Mouse (Mus musculus): Measurements from ENCODE around the gene Mob3b. TPM values are rescaled to one million over a fixed set of nuclear protein-coding genes. Genes with fewer than 3 reads are reported as not detected.

The Mob3b gene
- polyA plus RNA-seq, 1 experiment: 2.2 TPM

DNA sequence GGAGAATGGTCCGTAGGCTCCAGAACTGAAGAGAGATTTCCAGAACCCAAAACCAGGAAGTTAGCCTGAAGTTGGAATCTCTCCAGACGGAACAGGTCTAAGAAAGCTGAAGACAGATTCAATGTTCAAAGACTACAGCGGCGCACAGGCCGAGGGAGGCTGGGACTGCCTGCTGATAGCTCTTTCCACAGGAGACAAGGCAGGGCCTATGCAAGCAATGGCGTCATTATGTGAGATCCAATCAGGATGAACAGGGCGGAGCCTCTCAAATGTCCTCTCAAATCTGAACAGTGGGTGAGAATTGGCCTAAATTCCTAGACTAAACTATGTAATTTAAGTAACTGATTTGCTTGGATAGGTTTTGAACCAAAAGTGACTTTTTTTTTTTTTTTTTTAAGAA, 160.7 kb downstream of the Mob3b start:
- no peak overlapping the region for H3K4me3 ChIP-seq (replicated peaks; ENCODE audit: control insufficient read depth, low read depth, low read length)
- H3K4me1 ChIP-seq (ENCODE audit: control insufficient read depth, insufficient read depth, low read length): no peaks in the 10 kb centered on the region
- WGBS: 91% methylated on average over 7 of the region's 7 CpGs
- no peak overlapping the region for H3K27ac ChIP-seq (ENCODE audit: control insufficient read depth, insufficient read depth, low read depth, low read length, poor library complexity)
- TF ChIP-seq POLR2A (IDR thresholded peaks at IDR 0.05; ENCODE audit: borderline replicate concordance, control insufficient read depth, low read depth, low read length) (no peak), CTCF (IDR thresholded peaks at IDR 0.05; ENCODE audit: control insufficient read depth, insufficient read depth, low read length) (no peak)

GRCm38 (mm10) chr4:34993639-34993975, 163.7 kb downstream of the Mob3b start:
- Histone ChIP-seq H3K4me1 (ENCODE audit: control insufficient read depth, insufficient read depth, low read length) (no peaks in the 10 kb centered on the region), H3K27ac (ENCODE audit: control insufficient read depth, insufficient read depth, low read depth, low read length, poor library complexity) (no peak overlapping the region), H3K4me3 (replicated peaks; ENCODE audit: control insufficient read depth, low read depth, low read length) (no peak overlapping the region)
- TF ChIP-seq CTCF (IDR thresholded peaks at IDR 0.05; ENCODE audit: control insufficient read depth, insufficient read depth, low read length) (no peak), POLR2A (IDR thresholded peaks at IDR 0.05; ENCODE audit: borderline replicate concordance, control insufficient read depth, low read depth, low read length) (no peak)
- WGBS: 78% methylated on average over 6 of the region's 6 CpGs

DNA sequence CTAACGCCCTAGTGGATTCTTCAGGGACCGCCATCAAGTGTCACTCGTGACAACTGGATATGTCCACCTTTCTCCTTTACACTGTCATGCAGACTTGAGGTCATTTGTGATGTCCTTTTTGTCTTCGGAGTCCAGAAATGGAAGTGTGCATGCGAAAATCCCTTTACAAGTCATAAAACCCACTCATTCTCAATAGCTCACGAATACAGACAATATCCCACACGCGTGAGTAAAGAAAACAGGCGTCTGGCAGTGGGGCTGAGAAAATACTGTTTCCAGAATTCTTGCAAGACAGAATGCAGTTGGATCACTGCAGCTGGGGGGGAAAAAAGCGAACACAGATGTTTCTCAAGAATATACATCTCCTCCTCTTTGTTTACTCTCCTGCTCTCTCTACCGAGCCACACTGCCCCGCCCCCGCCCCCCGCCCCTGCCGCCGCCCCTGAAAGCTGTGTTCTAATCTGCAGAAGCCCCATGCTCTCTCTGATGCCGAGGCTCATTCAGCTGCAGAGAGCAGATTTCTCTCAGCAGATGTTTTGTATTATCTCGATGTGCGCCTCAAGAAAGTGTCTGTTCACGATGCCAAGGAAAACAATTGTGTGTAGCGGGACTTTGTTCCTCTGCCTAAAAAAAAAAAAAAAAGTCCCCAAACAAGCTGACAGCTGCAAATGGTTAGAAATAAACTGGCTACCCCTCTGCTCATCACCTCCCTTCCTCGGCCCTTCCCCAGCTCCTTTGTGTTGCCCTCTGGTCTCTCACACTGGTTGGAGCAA, 164.2 kb downstream of the Mob3b start:
- Histone ChIP-seq H3K4me3 (replicated peaks; ENCODE audit: control insufficient read depth, low read depth, low read length) (no peak overlapping the region), H3K4me1 (ENCODE audit: control insufficient read depth, insufficient read depth, low read length) (no peaks in the 10 kb centered on the region), H3K27ac (ENCODE audit: control insufficient read depth, insufficient read depth, low read depth, low read length, poor library complexity) (no peak overlapping the region)
- no peak for TF ChIP-seq CTCF (IDR thresholded peaks at IDR 0.05; ENCODE audit: control insufficient read depth, insufficient read depth, low read length)
- no peak for TF ChIP-seq POLR2A (IDR thresholded peaks at IDR 0.05; ENCODE audit: borderline replicate concordance, control insufficient read depth, low read depth, low read length)
- 74% methylated on average over 22 of the region's 22 CpGs for WGBS

DNA sequence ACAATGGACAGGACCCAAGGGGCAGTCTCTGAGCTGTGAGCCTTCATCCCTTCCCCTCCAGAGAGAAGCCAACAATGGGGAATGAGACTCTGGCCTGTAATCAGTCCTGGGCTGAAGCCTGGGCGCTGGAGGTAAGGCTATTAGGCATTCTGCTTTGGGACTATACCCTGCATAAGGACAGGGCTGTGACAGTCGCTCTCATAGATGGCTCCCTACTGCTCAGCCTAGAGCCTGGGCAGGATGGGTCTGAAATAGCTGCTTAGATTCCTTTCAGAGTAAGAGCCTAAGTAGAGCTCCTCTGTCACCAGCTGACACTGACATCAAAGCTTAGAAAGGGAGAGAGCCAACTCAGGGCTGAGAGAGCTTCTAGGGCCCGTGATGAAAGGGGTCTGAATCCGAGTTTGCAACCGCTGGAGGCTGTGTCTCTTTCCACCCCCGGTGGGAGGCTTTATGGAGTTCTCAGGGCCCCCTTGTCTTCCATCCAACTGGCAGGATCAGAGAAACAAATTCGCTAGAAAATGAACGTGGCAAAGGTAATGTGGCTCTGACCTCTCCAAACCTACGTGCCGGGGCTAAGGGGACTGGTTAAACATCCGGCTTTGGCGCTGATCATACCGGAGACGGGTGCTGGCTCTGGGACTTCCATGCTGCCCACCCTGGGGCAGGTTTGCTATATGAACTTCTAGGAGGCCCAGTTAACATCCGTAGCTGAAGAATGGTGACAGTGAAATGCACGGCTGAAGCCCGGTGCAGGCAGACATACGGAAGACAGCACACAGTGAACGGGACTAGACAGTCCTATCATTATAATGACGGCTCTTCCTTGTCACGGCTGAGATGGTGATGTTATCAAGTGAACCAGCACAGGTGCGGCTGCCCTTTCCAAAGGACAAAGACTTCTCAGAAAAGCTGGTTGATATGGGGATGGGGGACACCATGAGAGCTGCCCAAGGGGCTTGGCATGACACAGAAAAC, 165.1 kb downstream of the Mob3b start:
- no peak overlapping the region for H3K27ac ChIP-seq (ENCODE audit: control insufficient read depth, insufficient read depth, low read depth, low read length, poor library complexity)
- TF ChIP-seq CTCF (IDR thresholded peaks at IDR 0.05; ENCODE audit: control insufficient read depth, insufficient read depth, low read length) (no peak), POLR2A (IDR thresholded peaks at IDR 0.05; ENCODE audit: borderline replicate concordance, control insufficient read depth, low read depth, low read length) (no peak)
- no peak overlapping the region for H3K4me3 ChIP-seq (replicated peaks; ENCODE audit: control insufficient read depth, low read depth, low read length)
- H3K4me1 ChIP-seq (ENCODE audit: control insufficient read depth, insufficient read depth, low read length): no peaks in the 10 kb centered on the region
- 86% methylated on average over 22 of the region's 22 CpGs for WGBS

DNA sequence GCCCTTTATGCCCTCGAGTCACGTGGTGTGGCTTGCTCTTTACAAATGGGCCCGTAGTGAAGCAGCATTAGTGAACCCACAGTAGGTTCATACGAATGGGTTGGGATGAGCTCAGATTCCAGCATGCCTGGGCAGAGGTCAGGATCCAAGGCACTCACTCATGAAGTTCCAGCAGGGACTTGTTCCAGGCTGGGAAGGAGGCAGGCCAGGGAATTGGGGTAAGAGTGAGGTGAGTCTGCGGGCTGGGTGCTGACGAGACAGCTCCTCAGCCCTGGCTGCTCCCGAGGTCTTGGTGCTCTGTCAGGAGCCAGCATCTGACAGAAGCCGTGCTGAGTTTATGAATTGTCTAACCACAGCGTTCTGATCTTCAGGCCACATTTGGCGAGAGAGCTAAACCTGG, 166.2 kb downstream of the Mob3b start:
- Histone ChIP-seq H3K4me3 (replicated peaks; ENCODE audit: control insufficient read depth, low read depth, low read length) (no peak overlapping the region), H3K4me1 (ENCODE audit: control insufficient read depth, insufficient read depth, low read length) (no peaks in the 10 kb centered on the region), H3K27ac (ENCODE audit: control insufficient read depth, insufficient read depth, low read depth, low read length, poor library complexity) (no peak overlapping the region)
- 71% methylated on average over 10 of the region's 10 CpGs for WGBS
- TF ChIP-seq POLR2A (IDR thresholded peaks at IDR 0.05; ENCODE audit: borderline replicate concordance, control insufficient read depth, low read depth, low read length) (no peak), CTCF (IDR thresholded peaks at IDR 0.05; ENCODE audit: control insufficient read depth, insufficient read depth, low read length) (no peak)

GRCm38 (mm10) chr4:34990659-34991058, 166.6 kb downstream of the Mob3b start:
- Histone ChIP-seq H3K4me1 (ENCODE audit: control insufficient read depth, insufficient read depth, low read length) (no peaks in the 10 kb centered on the region), H3K4me3 (replicated peaks; ENCODE audit: control insufficient read depth, low read depth, low read length) (no peak overlapping the region), H3K27ac (ENCODE audit: control insufficient read depth, insufficient read depth, low read depth, low read length, poor library complexity) (no peak overlapping the region)
- TF ChIP-seq POLR2A (IDR thresholded peaks at IDR 0.05; ENCODE audit: borderline replicate concordance, control insufficient read depth, low read depth, low read length) (no peak), CTCF (IDR thresholded peaks at IDR 0.05; ENCODE audit: control insufficient read depth, insufficient read depth, low read length) (no peak)
- 90% methylated on average over 9 of the region's 9 CpGs for WGBS

DNA sequence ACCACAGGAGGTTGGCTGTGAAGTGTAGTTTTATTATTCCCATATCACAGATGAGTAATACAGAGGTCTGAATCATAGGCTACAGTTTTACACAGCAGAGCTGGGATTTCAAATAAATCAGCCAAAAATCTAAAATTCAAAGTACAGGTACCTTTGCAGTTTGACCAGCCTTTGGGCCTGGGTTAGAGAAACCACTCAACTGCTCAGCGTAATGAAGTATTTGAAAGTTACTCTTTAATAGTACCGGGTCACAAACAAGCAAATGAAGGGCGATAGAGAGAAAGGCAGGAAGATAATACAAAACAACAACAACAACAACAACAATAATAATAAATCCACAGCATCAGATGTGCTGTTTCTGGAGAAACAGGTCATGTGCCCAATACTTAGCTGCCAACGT, 169.7 kb downstream of the Mob3b start:
- H3K4me3 ChIP-seq (replicated peaks; ENCODE audit: control insufficient read depth, low read depth, low read length): no peak overlapping the region
- TF ChIP-seq CTCF (IDR thresholded peaks at IDR 0.05; ENCODE audit: control insufficient read depth, insufficient read depth, low read length): no peak
- H3K4me1 ChIP-seq (ENCODE audit: control insufficient read depth, insufficient read depth, low read length): no peaks in the 10 kb centered on the region
- 75% methylated on average over 4 of the region's 4 CpGs for WGBS
- no peak overlapping the region for H3K27ac ChIP-seq (ENCODE audit: control insufficient read depth, insufficient read depth, low read depth, low read length, poor library complexity)

GRCm38 (mm10) chr4:34987109-34987508, 170.2 kb downstream of the Mob3b start:
- H3K4me1 ChIP-seq (ENCODE audit: control insufficient read depth, insufficient read depth, low read length): no peaks in the 10 kb centered on the region
- no peak overlapping the region for H3K27ac ChIP-seq (ENCODE audit: control insufficient read depth, insufficient read depth, low read depth, low read length, poor library complexity)
- H3K4me3 ChIP-seq (replicated peaks; ENCODE audit: control insufficient read depth, low read depth, low read length): no peak overlapping the region
- no peak for TF ChIP-seq CTCF (IDR thresholded peaks at IDR 0.05; ENCODE audit: control insufficient read depth, insufficient read depth, low read length)
- no peak for TF ChIP-seq POLR2A (IDR thresholded peaks at IDR 0.05; ENCODE audit: borderline replicate concordance, control insufficient read depth, low read depth, low read length)
- 79% methylated on average over 12 of the region's 12 CpGs for WGBS
